Mouse (Mus musculus): ENCODE measurements around the gene Stxbp4. TPM values are rescaled to one million over a fixed set of nuclear protein-coding genes. Genes with fewer than 3 reads are reported as not detected.

The Stxbp4 gene
- polyA plus RNA-seq, 1 experiment from 2014 or later, result 19.4 TPM

DNA sequence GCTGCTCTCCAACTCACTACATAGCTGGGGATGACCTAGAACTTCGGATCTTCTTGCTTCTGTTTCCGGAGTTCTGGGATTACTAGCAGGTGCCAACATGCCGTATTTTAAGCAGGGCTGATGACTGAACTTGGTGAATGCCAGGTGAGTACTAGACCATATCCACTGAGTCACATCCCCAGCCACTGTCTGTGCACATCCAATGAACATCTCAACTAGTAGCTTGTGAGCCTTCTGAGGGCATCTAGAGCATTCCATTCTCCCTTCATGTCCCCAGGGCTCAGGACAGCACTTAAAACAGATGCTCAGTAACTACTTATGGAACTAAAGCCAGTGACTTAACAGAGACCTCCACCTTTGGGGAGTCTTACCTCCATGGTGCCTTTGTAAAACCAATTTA, 177.4 kb downstream of the Stxbp4 start:
- Histone ChIP-seq H3K36me3 (ENCODE audit: control insufficient read depth, insufficient read depth) (no peaks in the 10 kb centered on the region), H3K27me3 (replicated peaks; ENCODE audit: control insufficient read depth, insufficient read depth, low read length) (no peaks in the 10 kb centered on the region), H3K4me1 (replicated peaks; ENCODE audit: control insufficient read depth, insufficient read depth, low read length) (no peaks in the 10 kb centered on the region), H3K9me3 (ENCODE audit: control insufficient read depth, low read length) (no peaks in the 10 kb centered on the region), H3K4me2 (ENCODE audit: low read length) (no peak overlapping the region), H3K4me3 (replicated peaks; ENCODE audit: low read length) (no peak overlapping the region), H3K9ac (replicated peaks; ENCODE audit: low read depth, low read length) (no peak overlapping the region), H3K27ac (ENCODE audit: low read length) (no peak overlapping the region)
- 95% methylated on average over 3 of the region's 3 CpGs for WGBS
- ATAC-seq, result no peak

GRCm38 (mm10) chr11:90452134-90452533, 185.8 kb downstream of the Stxbp4 start:
- H3K36me3 ChIP-seq (ENCODE audit: control insufficient read depth, insufficient read depth), result no peaks in the 10 kb centered on the region
- H3K9me3 ChIP-seq (ENCODE audit: control insufficient read depth, low read length), result no peaks in the 10 kb centered on the region
- H3K9ac ChIP-seq (replicated peaks; ENCODE audit: low read depth, low read length), result no peak overlapping the region
- H3K4me3 ChIP-seq (replicated peaks; ENCODE audit: low read length), result no peak overlapping the region
- H3K4me1 ChIP-seq (replicated peaks; ENCODE audit: control insufficient read depth, insufficient read depth, low read length), result no peaks in the 10 kb centered on the region; the same call in 1 of the 2 replicates
- no peaks in the 10 kb centered on the region for H3K27me3 ChIP-seq (replicated peaks; ENCODE audit: control insufficient read depth, insufficient read depth, low read length)
- ATAC-seq, result no peak
- no peak overlapping the region for H3K4me2 ChIP-seq (ENCODE audit: low read length)
- H3K27ac ChIP-seq (ENCODE audit: low read length), result no peak overlapping the region
- WGBS, result 63% methylated on average over 3 of the region's 3 CpGs

DNA sequence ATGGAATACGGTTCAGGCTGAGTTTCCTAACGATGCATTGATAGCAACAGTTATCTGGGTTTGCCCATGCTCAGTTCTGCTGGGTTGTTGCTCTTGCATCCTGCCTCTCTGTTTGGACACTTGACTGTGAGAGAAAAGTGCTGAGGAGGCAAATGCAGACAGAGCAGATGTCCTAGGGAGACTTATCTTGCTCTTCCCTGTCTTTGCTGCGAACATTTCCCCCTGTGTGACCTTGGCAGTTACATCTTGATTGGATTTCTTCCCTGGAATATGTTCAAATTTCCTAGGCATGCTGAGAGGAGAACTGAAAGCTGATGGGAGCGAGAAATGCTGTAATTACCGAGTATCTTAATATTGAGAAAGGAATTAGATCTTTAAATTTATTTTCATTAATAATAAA, 186.4 kb downstream of the Stxbp4 start:
- Histone ChIP-seq H3K36me3 (ENCODE audit: control insufficient read depth, insufficient read depth) (no peaks in the 10 kb centered on the region), H3K9me3 (ENCODE audit: control insufficient read depth, low read length) (no peaks in the 10 kb centered on the region), H3K4me3 (replicated peaks; ENCODE audit: low read length) (no peak overlapping the region), H3K9ac (replicated peaks; ENCODE audit: low read depth, low read length) (no peak overlapping the region), H3K4me2 (ENCODE audit: low read length) (no peak overlapping the region), H3K4me1 (replicated peaks; ENCODE audit: control insufficient read depth, insufficient read depth, low read length) (no peaks in the 10 kb centered on the region; the same call in 1 of the 2 replicates), H3K27me3 (replicated peaks; ENCODE audit: control insufficient read depth, insufficient read depth, low read length) (no peaks in the 10 kb centered on the region), H3K27ac (ENCODE audit: low read length) (no peak overlapping the region)
- WGBS, result 54% methylated on average over 5 of the region's 5 CpGs
- ATAC-seq, result no peak

GRCm38 (mm10) chr11:90442462-90442861, 195.4 kb downstream of the Stxbp4 start:
- Histone ChIP-seq H3K4me3 (replicated peaks; ENCODE audit: low read length) (no peak overlapping the region), H3K27ac (ENCODE audit: low read length) (no peak overlapping the region), H3K9ac (replicated peaks; ENCODE audit: low read depth, low read length) (no peak overlapping the region), H3K36me3 (ENCODE audit: control insufficient read depth, insufficient read depth) (no peaks in the 10 kb centered on the region), H3K4me2 (ENCODE audit: low read length) (no peak overlapping the region), H3K27me3 (replicated peaks; ENCODE audit: control insufficient read depth, insufficient read depth, low read length) (peaks cover 30% of the 10 kb centered on the region), H3K4me1 (replicated peaks; ENCODE audit: control insufficient read depth, insufficient read depth, low read length) (no peaks in the 10 kb centered on the region), H3K9me3 (ENCODE audit: control insufficient read depth, low read length) (no peaks in the 10 kb centered on the region)
- ATAC-seq, result no peak
- 70% methylated on average over 2 of the region's 2 CpGs for WGBS

DNA sequence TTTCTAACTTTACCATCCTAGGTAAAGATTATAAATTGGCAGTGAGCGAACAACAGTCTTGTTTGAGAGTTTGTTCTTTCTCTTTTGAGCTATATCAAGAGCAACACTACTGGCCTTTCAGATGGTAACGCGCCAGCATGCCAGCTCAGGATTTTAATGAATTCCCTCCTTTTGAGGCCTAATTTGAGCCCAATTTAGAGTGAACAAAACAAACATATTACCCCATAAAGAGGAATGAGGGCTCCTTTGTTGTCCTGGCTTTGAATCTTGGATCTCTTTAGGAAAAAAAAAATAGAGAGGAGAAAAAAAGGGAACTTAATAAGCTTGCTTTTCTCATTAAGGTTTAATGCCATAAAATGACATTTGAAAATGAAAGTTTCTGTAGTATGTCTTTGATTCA, 197.0 kb downstream of the Stxbp4 start:
- 11% methylated on average over 3 of the region's 3 CpGs for WGBS
- no peaks in the 10 kb centered on the region for H3K9me3 ChIP-seq (ENCODE audit: control insufficient read depth, low read length)

GRCm38 (mm10) chr11:90438768-90439167, 199.1 kb downstream of the Stxbp4 start:
- no peak for ATAC-seq
- Histone ChIP-seq H3K9ac (replicated peaks; ENCODE audit: low read depth, low read length) (no peak overlapping the region), H3K27me3 (replicated peaks; ENCODE audit: control insufficient read depth, insufficient read depth, low read length) (peaks cover 43% of the 10 kb centered on the region), H3K36me3 (ENCODE audit: control insufficient read depth, insufficient read depth) (no peaks in the 10 kb centered on the region), H3K4me2 (ENCODE audit: low read length) (no peak overlapping the region), H3K4me1 (replicated peaks; ENCODE audit: control insufficient read depth, insufficient read depth, low read length) (no peaks in the 10 kb centered on the region), H3K27ac (ENCODE audit: low read length) (no peak overlapping the region), H3K4me3 (replicated peaks; ENCODE audit: low read length) (no peak overlapping the region), H3K9me3 (ENCODE audit: control insufficient read depth, low read length) (no peaks in the 10 kb centered on the region)
- WGBS, result 42% methylated on average over 5 of the region's 5 CpGs

More for the DNA sequence above, 197.0 kb downstream of the Stxbp4 start:
- Histone ChIP-seq H3K4me3 (replicated peaks; ENCODE audit: low read length) (no peak overlapping the region), H3K27ac (ENCODE audit: low read length) (no peak overlapping the region), H3K4me2 (ENCODE audit: low read length) (no peak overlapping the region), H3K27me3 (replicated peaks; ENCODE audit: control insufficient read depth, insufficient read depth, low read length) (peaks cover 40% of the 10 kb centered on the region), H3K36me3 (ENCODE audit: control insufficient read depth, insufficient read depth) (no peaks in the 10 kb centered on the region), H3K9ac (replicated peaks; ENCODE audit: low read depth, low read length) (no peak overlapping the region), H3K4me1 (replicated peaks; ENCODE audit: control insufficient read depth, insufficient read depth, low read length) (no peaks in the 10 kb centered on the region)
- ATAC-seq, result no peak

Other genes starting within 250 kb of the Stxbp4 start
- 5.7 and 5.9 TPM in 2 replicates for gene Hlf, start 247.2 kb downstream of the Stxbp4 start, polyA plus RNA-seq (2015; fragmentation: Nextera tagmentation; extraction: Ambion mirVana)
- gene Cox11, start 89 bp upstream of the Stxbp4 start, polyA plus RNA-seq (2015; fragmentation: Nextera tagmentation; extraction: Ambion mirVana), result 34.3 and 37.3 TPM in 2 replicates
- 11.4 and 13.1 TPM in 2 replicates for gene Tom1l1, start 50.3 kb upstream of the Stxbp4 start, polyA plus RNA-seq (2015; fragmentation: Nextera tagmentation; extraction: Ambion mirVana)

Data from forebrain, embryonic 16.5 days (tissue).